Mouse (Mus musculus) heart, postnatal 10 days (tissue): ENCODE results near the gene Ubr4. TPM values are rescaled to one million over a fixed set of nuclear protein-coding genes. Genes with fewer than 3 reads are reported as not detected.
"Not testable (repeated sequence)": the region's sequence is repeated elsewhere in the genome, so short reads cannot be mapped to it uniquely, and the experiment has no call there.

Experiments used
- DNase-seq, 2 experiments: peaks; one replicate each; pipeline ENCODE4 v3.0.0; 2021
- intact Hi-C: fragments of 180-260 bp; cut with DNase I; formaldehyde crosslinking; loops from one replicate; pipeline ENCODE4 v1.15.1; 2025
- microRNA-seq, 2 experiments: library from miRNA; unstranded; fragments of <30 nt; microRNA quantifications; one replicate each; pipeline ENCODE4 v1.2.0; 2022
- total RNA-seq, 2 experiments: library from RNA; stranded (reverse); gene quantifications; 2 replicates each; pipeline ENCODE4 v1.2.3; 2021

The Ubr4 gene
- total RNA-seq, 2 experiments from 2014 or later, result 124 to 125 TPM

- intact Hi-C loops, result no loop called here
- DNase-seq, result no peak
Observed at GRCm38 (mm10) chr4:139521926-139522325, 169.5 kb downstream of the Ubr4 start.

- intact Hi-C loops, result no loop called here
- DNase-seq, result no peak
Observed at GRCm38 (mm10) chr4:139526475-139526874, 174.1 kb downstream of the Ubr4 start.

- DNase-seq, result not testable (repeated sequence)
Observed at GRCm38 (mm10) chr4:139530248-139530647, 177.8 kb downstream of the Ubr4 start, which contains the start of gene Iffo2. Gene Iffo2 (plus strand): TSS chr4:139530548.

GRCm38 (mm10) chr4:139532081-139532480 is 179.7 kb downstream of the Ubr4 start:
- DNase-seq, result no peak
- intact Hi-C loops, result no loop called here

More at GRCm38 (mm10) chr4:139530248-139530647, 177.8 kb downstream of the Ubr4 start, which contains the start of gene Iffo2:
- intact Hi-C loops, result not testable (repeated sequence)

GRCm38 (mm10) chr4:139535127-139535695 is 182.8 kb downstream of the Ubr4 start:
- peak; percentile 73 to 76 for DNase-seq
- intact Hi-C loops, result no loop called here

GRCm38 (mm10) chr4:139535719-139536118 is 183.3 kb downstream of the Ubr4 start:
- intact Hi-C loops, result no loop called here
- DNase-seq, result no peak

- intact Hi-C loops, result no loop called here
- DNase-seq, result no peak
Observed at GRCm38 (mm10) chr4:139536706-139537105, 184.3 kb downstream of the Ubr4 start.

Small RNAs within 50 kb of the gene (microRNA-seq; reads per million reads assigned to microRNA genes)
- gene Gm24245 (0 reads per million in 2 experiments), gene Gm25732 (0 to 0.35 reads per million in 2 experiments)

Other genes with a start within 250 kb of the Ubr4 start
- 100 to 1,000 TPM; 714 to 726 TPM for gene Minos1, start 221.5 kb upstream of the Ubr4 start, total RNA-seq
- 100 to 1,000 TPM; 394 to 406 TPM for gene Capzb, start 159.7 kb upstream of the Ubr4 start, total RNA-seq
- gene Pqlc2, start 41.9 kb upstream of the Ubr4 start, total RNA-seq, result 1 to 10 TPM; 5.7 to 6.4 TPM
- 10 to 100 TPM; 33.6 to 37.2 TPM for gene Akr7a5, start 41.9 kb upstream of the Ubr4 start, total RNA-seq
- 10 to 100 TPM; 34.6 to 38.9 TPM for gene Mrto4, start within 50 bp of the Ubr4 start, total RNA-seq
- gene Emc1, start within 50 bp of the Ubr4 start, total RNA-seq, result 10 to 100 TPM; 48.5 to 48.7 TPM
- gene Iffo2, start 177.9 kb downstream of the Ubr4 start, total RNA-seq, result 10 to 100 TPM; 11.5 to 13.0 TPM